Mouse (Mus musculus) cerebellum, adult 2 months (tissue): ENCODE results near the gene Stc2. TPM values are rescaled to one million over a fixed set of nuclear protein-coding genes. Genes with fewer than 3 reads are reported as not detected.

Experiments used
- DNase-seq, 2 experiments: peaks; one replicate each; pipeline ENCODE4 v3.0.0; 2021
- H3K27ac ChIP-seq: fragments of 200-500 bp; 2 replicates; pipeline ENCODE4 v1.5.1; 2012; ENCODE audit warnings: low read length, control low read depth, inconsistent platforms; ENCODE audit not compliant: insufficient read depth
- H3K27me3 ChIP-seq: fragments of 200-500 bp; 2 replicates; pipeline ENCODE4 v1.6.1; 2012; ENCODE audit warnings: inconsistent platforms, mild to moderate bottlenecking, low read length, moderate library complexity; ENCODE audit not compliant: control insufficient read depth, insufficient read depth
- H3K4me1 ChIP-seq: fragments of 200-500 bp; 2 replicates; pipeline ENCODE4 v1.6.1; 2011; ENCODE audit warnings: low read length; ENCODE audit not compliant: control insufficient read depth, insufficient read depth
- H3K4me3 ChIP-seq: fragments of 200-500 bp; replicated peaks from 2 replicates; pipeline ENCODE3; 2011; ENCODE audit warnings: mild to moderate bottlenecking, low read depth, low read length, control low read depth; ENCODE audit not compliant: insufficient read depth
- CTCF ChIP-seq: fragments of 200-500 bp; IDR thresholded peaks from 2 replicates; pipeline ENCODE4 v1.5.1; 2011; ENCODE audit warnings: low read depth, mild to moderate bottlenecking, control low read depth, low read length, moderate library complexity, borderline replicate concordance; ENCODE audit not compliant: insufficient read depth
- POLR2A ChIP-seq: fragments of 200-500 bp; IDR thresholded peaks from 2 replicates; pipeline ENCODE4 v1.6.1; 2011; ENCODE audit warnings: low read length, control low read depth, borderline replicate concordance; ENCODE audit not compliant: insufficient read depth
- WGBS: fragments of 180-500 bp; shearing (Covaris S2); methylation state at CpG from one replicate; pipeline ENCODE4 v1.1.7; 2018; 5-methylcytosine and 5-hydroxymethylcytosine counted together
- polyA plus RNA-seq: library from polyadenylated mRNA; depleted of rRNA; stranded (reverse); fragments of >200 nt; gene quantifications from 2 replicates; pipeline ENCODE4 v1.2.3, GENCODE M21; 2012; rRNA removed

Stc2 gene
- polyA plus RNA-seq, 1 experiment, result 1.4 TPM

DNA sequence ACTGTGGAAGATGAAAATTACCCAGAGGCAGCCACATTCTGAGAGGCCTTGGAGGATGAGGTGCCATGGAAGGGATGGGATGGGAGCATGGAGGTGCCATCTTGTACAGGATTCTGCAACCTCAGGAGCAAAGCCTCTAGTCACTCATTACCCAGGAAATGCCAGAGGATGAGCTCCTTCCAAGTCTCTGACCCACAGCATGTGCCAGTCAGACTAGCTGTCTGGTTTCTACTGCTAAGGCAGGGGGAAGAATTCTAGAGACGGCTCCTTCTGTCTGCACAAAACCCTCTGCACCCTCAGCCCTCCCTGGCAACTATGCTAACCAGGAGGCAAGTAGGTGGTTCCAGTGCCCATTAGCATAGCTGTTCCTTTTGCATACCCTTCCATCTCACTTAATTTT is 15.4 kb downstream of the Stc2 start:
- H3K27me3 ChIP-seq, result no peaks in the 10 kb centered on the region
- no peak overlapping the region for H3K27ac ChIP-seq
- no peak overlapping the region for H3K4me3 ChIP-seq
- TF ChIP-seq POLR2A (no peak), CTCF (no peak)
- WGBS, result 29% methylated on average over 1 of the region's 1 CpGs
- DNase-seq, result no peak
- no peaks in the 10 kb centered on the region for H3K4me1 ChIP-seq

Other genes starting within 250 kb of the Stc2 start
- not detected in 2 replicates for gene Gm17332, start 187.6 kb downstream of the Stc2 start, polyA plus RNA-seq